Mouse (Mus musculus) heart, embryonic 11.5 days (tissue): ENCODE measurements at regions not wholly inside any gene's neighbourhood (a gene's known extent, or its start where the extent isn't known, plus 50 kb on each side); places are given as distances from the start of the nearest gene placed in this dataset.

Source experiments
- ATAC-seq: fragments of 200-750 bp; cut with Nextera tagmentation; replicated peaks from 2 replicates; pipeline ENCODE4 v1.8.0; 2017; ENCODE audit warnings: moderate library complexity; ENCODE audit not compliant: insufficient number of reproducible peaks, low FRiP score, low TSS enrichment
- H3K27ac ChIP-seq: fragments of 300-500 bp; sonication (generic); 2 replicates; pipeline ENCODE4 v1.5.1; 2014; ENCODE audit warnings: mild to moderate bottlenecking, low read depth, low read length
- H3K27me3 ChIP-seq: fragments of 300-500 bp; sonication (generic); 2 replicates; pipeline ENCODE4 v1.6.1; 2014; ENCODE audit warnings: mild to moderate bottlenecking, low read length, mixed read lengths; ENCODE audit not compliant: control insufficient read depth, insufficient read depth
- H3K36me3 ChIP-seq: fragments of 300-500 bp; sonication (generic); 2 replicates; pipeline ENCODE4 v1.6.1; 2014; ENCODE audit warnings: mild to moderate bottlenecking, low read length, moderate library complexity, mixed read lengths; ENCODE audit not compliant: control insufficient read depth, insufficient read depth
- H3K4me1 ChIP-seq: fragments of 300-500 bp; sonication (generic); 2 replicates; pipeline ENCODE4 v1.6.1; 2014; ENCODE audit warnings: low read length; ENCODE audit not compliant: control insufficient read depth, insufficient read depth
- H3K4me2 ChIP-seq: fragments of 300-500 bp; sonication (generic); 2 replicates; pipeline ENCODE4 v1.6.1; 2014; ENCODE audit warnings: mild to moderate bottlenecking, moderate library complexity
- H3K4me3 ChIP-seq: fragments of 300-500 bp; sonication (generic); 2 replicates; pipeline ENCODE4 v1.5.1; 2014; ENCODE audit warnings: low read depth, low read length
- H3K9ac ChIP-seq: fragments of 300-500 bp; sonication (generic); 2 replicates; pipeline ENCODE4 v1.6.1; 2014; ENCODE audit warnings: mild to moderate bottlenecking, low read depth, low read length, moderate library complexity
- H3K9me3 ChIP-seq: fragments of 300-500 bp; sonication (generic); replicated peaks from 2 replicates; pipeline ENCODE4 v1.6.1; 2016; ENCODE audit warnings: low read length; ENCODE audit not compliant: control insufficient read depth
- WGBS: fragments of 180-500 bp; shearing (Covaris S2); extraction: QIAGEN DNeasy Blood & Tissue Kit; methylation state at CpG from one replicate; pipeline ENCODE4 v1.1.7; 2014; ENCODE audit not compliant: insufficient replicate concordance; 5-methylcytosine and 5-hydroxymethylcytosine counted together

DNA sequence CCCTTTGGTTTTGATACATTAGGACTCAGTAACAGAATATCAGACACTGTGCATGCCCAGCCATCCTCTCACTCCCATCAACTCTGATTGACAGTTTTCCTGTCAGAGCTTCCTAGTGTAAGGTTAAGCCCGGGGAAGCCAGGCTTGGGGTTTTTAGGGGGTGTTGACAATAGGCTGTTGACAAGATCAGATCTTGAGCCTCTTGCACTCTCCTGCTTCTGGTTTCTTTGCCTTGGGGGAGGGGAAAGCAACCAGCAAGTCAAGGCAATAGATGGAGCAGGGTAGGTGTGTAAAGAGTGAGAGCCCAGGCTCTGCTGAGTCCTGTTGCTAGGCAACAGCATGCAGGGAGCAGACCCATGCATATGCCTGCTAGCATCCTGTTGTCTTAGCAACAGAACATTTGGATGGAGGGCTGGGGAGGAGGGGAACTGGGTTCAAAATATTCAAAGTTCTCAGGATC lies 410.5 kb downstream of the Igsf11 start:
- Histone ChIP-seq H3K36me3 (no peaks in the 10 kb centered on the region), H3K4me1 (0 out of 2 replicates have a peak, but pooled peaks cover 3% of the 10 kb centered on the region)
- WGBS: 14% methylated on average over 1 of the region's 1 CpGs

DNA sequence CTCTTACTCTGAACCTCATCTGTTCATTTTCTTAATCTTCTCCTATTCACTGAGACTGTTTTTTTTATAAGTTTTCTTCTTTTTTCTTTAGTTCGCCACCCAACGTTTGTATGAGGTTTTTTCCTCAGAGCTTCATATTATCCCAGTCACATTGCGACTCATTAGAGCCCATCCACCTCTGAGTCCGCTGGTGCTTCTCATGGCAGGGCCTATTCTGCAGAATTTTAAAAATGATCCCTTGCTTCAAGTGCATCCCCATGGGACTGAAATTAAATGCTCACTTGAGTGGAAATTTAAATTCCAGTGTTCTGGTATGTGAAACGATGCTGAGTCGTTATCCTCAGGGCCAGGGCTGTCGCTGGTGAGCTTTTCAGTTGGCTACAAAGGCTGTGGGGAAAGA lies 410.9 kb downstream of the Igsf11 start:
- WGBS: 66% methylated on average over 7 of the region's 7 CpGs
- H3K36me3 ChIP-seq: no peaks in the 10 kb centered on the region
- H3K9me3 ChIP-seq: no peaks in the 10 kb centered on the region
- 0 out of 2 replicates have a peak, but pooled peaks cover 3% of the 10 kb centered on the region for H3K4me1 ChIP-seq
- no peak overlapping the region for H3K4me2 ChIP-seq
- H3K9ac ChIP-seq: no peak overlapping the region
- no peak overlapping the region for H3K27ac ChIP-seq
- H3K4me3 ChIP-seq: no peak overlapping the region
- ATAC-seq: no peak
- no peaks in the 10 kb centered on the region for H3K27me3 ChIP-seq

More for the DNA sequence above, 410.5 kb downstream of the Igsf11 start:
- no peak for ATAC-seq
- H3K27ac ChIP-seq: no peak overlapping the region
- no peaks in the 10 kb centered on the region for H3K27me3 ChIP-seq
- H3K4me3 ChIP-seq: no peak overlapping the region
- H3K9me3 ChIP-seq: no peaks in the 10 kb centered on the region
- no peak overlapping the region for H3K4me2 ChIP-seq
- no peak overlapping the region for H3K9ac ChIP-seq

DNA sequence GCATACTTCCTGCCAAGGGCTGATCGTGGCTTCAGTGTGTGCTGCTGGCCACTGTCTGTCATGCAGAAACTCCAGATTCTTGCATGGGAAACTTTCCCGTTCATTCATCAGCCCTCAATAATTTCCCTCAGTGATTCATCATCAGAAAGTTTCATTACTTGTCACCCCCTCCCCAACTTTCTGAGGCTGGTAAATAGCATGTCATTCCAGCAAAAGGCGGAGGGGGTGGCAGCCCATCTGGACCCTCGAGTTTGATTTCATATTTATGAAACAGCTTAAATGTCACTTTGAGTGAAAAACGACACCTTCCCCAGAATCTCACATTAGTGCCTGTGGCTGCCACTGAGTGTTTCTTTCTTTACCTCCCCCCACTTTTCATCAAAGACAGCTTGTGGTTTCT lies 415.5 kb downstream of the Igsf11 start:
- H3K4me3 ChIP-seq: no peak overlapping the region
- H3K4me2 ChIP-seq: no peak overlapping the region
- WGBS: 54% methylated on average over 5 of the region's 5 CpGs
- no peak overlapping the region for H3K9ac ChIP-seq
- no peak for ATAC-seq
- no peaks in the 10 kb centered on the region for H3K27me3 ChIP-seq
- H3K9me3 ChIP-seq: no peaks in the 10 kb centered on the region
- H3K4me1 ChIP-seq: 0 out of 2 replicates have a peak, but pooled peaks cover 3% of the 10 kb centered on the region
- H3K27ac ChIP-seq: no peak overlapping the region
- no peaks in the 10 kb centered on the region for H3K36me3 ChIP-seq

DNA sequence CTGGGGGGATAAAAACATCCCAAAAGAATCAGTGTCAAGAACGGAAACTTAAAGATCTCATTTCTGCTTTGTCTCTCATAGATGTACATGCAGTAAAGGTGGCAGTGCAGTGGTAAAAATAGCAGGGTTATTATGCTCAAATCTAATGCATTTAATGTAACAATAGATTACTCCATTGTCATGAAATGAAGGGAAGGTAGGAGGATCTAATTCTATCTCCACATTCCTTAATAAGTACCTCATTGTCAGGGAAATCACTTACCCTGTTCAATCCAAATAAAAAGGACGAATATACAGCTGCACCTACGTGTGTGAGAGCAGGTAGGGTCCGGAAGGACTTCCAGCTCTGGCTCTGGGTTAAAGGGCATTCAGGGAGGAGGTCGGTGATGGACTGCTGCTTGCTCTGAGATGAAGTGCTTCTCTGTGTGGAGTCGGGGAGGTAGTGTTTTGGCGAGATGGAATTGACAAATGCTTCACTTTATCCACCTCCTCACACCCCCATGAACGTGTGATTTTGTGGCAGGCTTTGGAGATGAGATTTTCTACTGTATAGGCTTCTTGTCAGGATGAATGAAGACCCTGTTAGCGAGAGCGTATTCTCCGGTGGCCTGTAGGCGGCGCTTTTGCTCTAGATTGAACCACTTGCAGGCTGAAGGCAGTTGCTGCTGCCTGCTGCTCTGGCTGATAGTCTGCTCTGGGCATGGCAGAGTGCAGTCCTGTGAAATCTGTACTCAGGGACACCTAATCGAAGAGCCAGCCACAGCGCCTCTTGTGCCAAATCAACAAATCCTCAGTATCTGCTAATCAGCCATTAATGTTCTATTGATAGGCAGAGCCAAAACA lies 424.5 kb downstream of the Igsf11 start:
- H3K9ac ChIP-seq: no peak overlapping the region
- H3K27ac ChIP-seq: no peak overlapping the region
- H3K36me3 ChIP-seq: no peaks in the 10 kb centered on the region
- ATAC-seq: peak; percentile 18; the same call in 1 of the 2 replicates
- no peaks in the 10 kb centered on the region for H3K9me3 ChIP-seq
- WGBS: 21% methylated on average over 15 of the region's 15 CpGs
- no peak overlapping the region for H3K4me3 ChIP-seq
- H3K4me2 ChIP-seq: no peak overlapping the region
- no peaks in the 10 kb centered on the region for H3K4me1 ChIP-seq
- no peaks in the 10 kb centered on the region for H3K27me3 ChIP-seq

DNA sequence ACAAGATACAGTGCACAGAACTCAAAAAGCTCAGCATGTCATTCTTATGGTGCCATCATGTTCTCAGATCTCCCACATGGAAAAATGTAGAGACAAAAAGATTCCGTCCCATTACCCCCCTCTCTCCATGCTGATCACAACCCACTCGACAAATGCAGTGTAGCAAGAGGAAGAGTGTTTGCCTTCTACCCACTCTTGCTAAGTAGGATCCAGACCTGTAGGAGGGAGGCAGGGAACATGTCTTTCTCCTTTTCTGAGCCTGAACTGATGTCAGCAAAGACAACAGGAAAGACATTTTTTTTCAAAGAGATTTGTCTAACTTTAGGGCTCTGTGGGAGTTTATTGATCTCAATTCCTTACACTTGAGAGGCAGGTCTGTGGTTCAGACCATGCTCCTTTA lies 433.2 kb downstream of the Igsf11 start:
- Histone ChIP-seq H3K27me3 (no peaks in the 10 kb centered on the region), H3K36me3 (no peaks in the 10 kb centered on the region), H3K4me3 (no peak overlapping the region), H3K27ac (no peak overlapping the region), H3K9me3 (no peaks in the 10 kb centered on the region), H3K9ac (no peak overlapping the region), H3K4me2 (no peak overlapping the region), H3K4me1 (no peaks in the 10 kb centered on the region)
- no peak for ATAC-seq
- 71% methylated on average over 2 of the region's 2 CpGs for WGBS

DNA sequence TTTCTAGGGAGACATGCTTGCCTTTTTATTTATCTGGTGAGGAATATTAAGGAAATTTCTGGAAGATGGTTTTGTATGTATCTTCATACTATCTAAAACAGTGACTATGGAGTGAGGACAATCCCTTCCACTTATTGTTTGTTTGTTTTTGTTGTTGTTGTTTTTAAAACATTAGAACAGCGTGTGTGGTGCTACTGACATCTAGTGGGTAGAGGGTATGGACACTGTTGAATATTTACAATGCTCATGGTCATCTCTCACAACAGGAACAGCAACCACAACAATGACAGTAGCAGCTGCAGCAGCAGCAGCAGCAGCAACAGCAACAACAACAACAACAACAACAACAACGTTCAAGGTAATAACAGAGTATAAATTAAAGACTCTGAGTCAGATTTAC lies 471.2 kb downstream of the Igsf11 start:
- WGBS: 61% methylated on average over 2 of the region's 2 CpGs
- no peak overlapping the region for H3K9ac ChIP-seq
- no peak overlapping the region for H3K4me3 ChIP-seq
- H3K27ac ChIP-seq: no peak overlapping the region
- H3K36me3 ChIP-seq: no peaks in the 10 kb centered on the region
- no peak for ATAC-seq
- H3K4me1 ChIP-seq: no peaks in the 10 kb centered on the region
- no peaks in the 10 kb centered on the region for H3K27me3 ChIP-seq
- H3K4me2 ChIP-seq: no peak overlapping the region
- no peaks in the 10 kb centered on the region for H3K9me3 ChIP-seq

DNA sequence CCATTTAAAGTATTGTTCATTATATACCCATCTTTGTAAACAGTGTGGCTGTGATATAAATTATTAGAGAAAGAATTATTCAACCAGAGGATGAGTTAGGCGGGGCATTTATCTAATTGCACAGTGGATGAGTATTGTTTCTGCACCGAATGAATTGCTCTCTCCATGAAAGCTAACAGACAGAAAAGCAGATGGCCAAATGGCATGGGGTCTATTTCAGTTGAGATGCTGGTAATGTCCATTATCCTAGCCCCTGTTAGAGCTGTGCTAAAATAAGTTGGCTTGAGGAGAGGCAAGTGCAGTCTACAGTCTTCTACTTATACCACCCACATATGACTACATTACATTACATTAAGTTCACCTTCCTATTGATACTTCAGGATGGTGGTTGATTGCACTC lies 475.8 kb downstream of the Igsf11 start:
- H3K9me3 ChIP-seq: no peaks in the 10 kb centered on the region
- H3K4me2 ChIP-seq: no peak overlapping the region
- no peak overlapping the region for H3K4me3 ChIP-seq
- ATAC-seq: no peak
- H3K36me3 ChIP-seq: no peaks in the 10 kb centered on the region
- no peak overlapping the region for H3K9ac ChIP-seq
- no peak overlapping the region for H3K27ac ChIP-seq
- no peaks in the 10 kb centered on the region for H3K4me1 ChIP-seq
- WGBS: 77% methylated on average over 2 of the region's 2 CpGs
- H3K27me3 ChIP-seq: no peaks in the 10 kb centered on the region

DNA sequence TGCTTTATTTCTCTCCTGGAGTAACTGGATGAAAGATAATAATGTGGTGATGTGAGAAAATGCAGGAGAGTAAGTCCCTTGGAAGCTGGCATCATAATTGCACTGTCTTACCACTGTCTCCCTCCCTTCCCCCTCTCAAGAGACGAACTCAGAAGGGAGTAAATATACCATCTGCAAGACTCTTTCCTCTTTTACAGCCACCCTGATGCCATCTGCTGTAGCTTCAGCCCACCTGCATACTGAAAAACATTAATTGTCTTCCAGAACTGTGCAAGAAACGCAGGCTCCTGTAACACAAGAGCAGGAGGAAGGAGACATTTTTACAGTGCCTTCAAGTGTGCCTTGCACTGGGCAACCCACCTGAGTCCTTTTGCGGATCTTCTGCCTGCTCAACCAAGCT lies 482.1 kb downstream of the Igsf11 start:
- H3K27ac ChIP-seq: no peak overlapping the region
- no peaks in the 10 kb centered on the region for H3K36me3 ChIP-seq
- H3K27me3 ChIP-seq: no peaks in the 10 kb centered on the region
- no peak overlapping the region for H3K4me2 ChIP-seq
- no peak overlapping the region for H3K4me3 ChIP-seq
- no peak for ATAC-seq
- H3K9ac ChIP-seq: no peak overlapping the region
- H3K9me3 ChIP-seq: no peaks in the 10 kb centered on the region
- 76% methylated on average over 3 of the region's 3 CpGs for WGBS
- no peaks in the 10 kb centered on the region for H3K4me1 ChIP-seq

DNA sequence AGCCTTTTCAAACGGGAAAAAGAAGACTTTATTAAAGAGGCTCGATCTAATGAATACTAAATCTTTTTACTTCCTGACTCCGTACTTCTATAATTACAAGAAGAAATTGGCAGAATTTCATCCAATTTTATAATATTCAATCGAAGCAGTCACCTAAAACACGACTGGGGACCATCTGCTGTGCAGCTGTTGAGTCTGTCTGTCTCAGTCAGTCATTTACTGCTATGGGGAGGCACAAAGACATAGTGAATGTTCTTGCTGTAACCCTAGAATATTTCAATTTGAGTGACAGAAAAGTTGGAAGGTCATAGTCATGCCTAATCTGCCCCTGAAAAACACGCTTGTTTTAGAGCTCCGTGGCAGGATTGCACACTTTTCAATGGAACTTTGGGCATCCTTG lies 487.5 kb downstream of the Igsf11 start:
- Histone ChIP-seq H3K9me3 (no peaks in the 10 kb centered on the region), H3K4me2 (no peak overlapping the region), H3K4me1 (no peaks in the 10 kb centered on the region), H3K36me3 (no peaks in the 10 kb centered on the region), H3K4me3 (no peak overlapping the region), H3K9ac (no peak overlapping the region), H3K27me3 (no peaks in the 10 kb centered on the region), H3K27ac (no peak overlapping the region)
- ATAC-seq: no peak
- 75% methylated on average over 7 of the region's 7 CpGs for WGBS
